Mouse (Mus musculus) ES-Bruce4 (cell line): ENCODE results near the gene Bcl7c. TPM values are rescaled to one million over a fixed set of nuclear protein-coding genes. Genes with fewer than 3 reads are reported as not detected.

Experiments used
- H3K27ac ChIP-seq: 2 replicates; pipeline ENCODE4 v1.5.1; 2012; ENCODE audit warnings: low read length, inconsistent platforms; ENCODE audit not compliant: insufficient read depth
- H3K27me3 ChIP-seq: 2 replicates; pipeline ENCODE4 v1.6.1; 2012; ENCODE audit warnings: mild to moderate bottlenecking, low read length, inconsistent platforms; ENCODE audit not compliant: control insufficient read depth, poor library complexity, insufficient read depth, severe bottlenecking
- H3K36me3 ChIP-seq: 2 replicates; pipeline ENCODE4 v1.6.1; 2012; ENCODE audit warnings: inconsistent platforms, mild to moderate bottlenecking, low read length, moderate library complexity; ENCODE audit not compliant: control insufficient read depth, poor library complexity, insufficient read depth, severe bottlenecking
- H3K4me1 ChIP-seq: one replicate; pipeline ENCODE4 v1.8.1; 2011; ENCODE audit warnings: low read length; ENCODE audit not compliant: control insufficient read depth, insufficient read depth
- H3K4me3 ChIP-seq: 2 replicates; pipeline ENCODE4 v1.5.1; 2011; ENCODE audit warnings: low read depth, mild to moderate bottlenecking, low read length
- H3K9ac ChIP-seq: 2 replicates; pipeline ENCODE4 v1.6.1; 2012; ENCODE audit warnings: low read depth, mild to moderate bottlenecking, inconsistent platforms; ENCODE audit not compliant: poor library complexity, severe bottlenecking
- H3K9me3 ChIP-seq: replicated peaks from 2 replicates; pipeline ENCODE4 v1.6.1; 2012; ENCODE audit warnings: mild to moderate bottlenecking, low read length, inconsistent platforms; ENCODE audit not compliant: control insufficient read depth, poor library complexity, insufficient read depth, severe bottlenecking
- CTCF ChIP-seq: IDR thresholded peaks from one replicate; pipeline ENCODE4 v1.8.1; 2011; ENCODE audit warnings: low read depth, low read length
- EP300 ChIP-seq: IDR thresholded peaks from 2 replicates; pipeline ENCODE4 v1.6.1; 2011; ENCODE audit warnings: low read depth, low read length; ENCODE audit not compliant: insufficient read depth
- POLR2A ChIP-seq: IDR thresholded peaks from one replicate; pipeline ENCODE4 v1.8.1; 2011; ENCODE audit warnings: low read length; ENCODE audit not compliant: insufficient read depth
- polyA plus RNA-seq: library from polyadenylated mRNA; stranded (reverse); fragments of >200 nt; gene quantifications from 2 replicates; pipeline ENCODE4 v1.2.4, GENCODE M21; 2011; ENCODE audit warnings: low read depth; ENCODE audit not compliant: missing spikeins, insufficient read depth, insufficient read length

The Bcl7c gene
- polyA plus RNA-seq, 1 experiment, result 49.8 TPM

DNA sequence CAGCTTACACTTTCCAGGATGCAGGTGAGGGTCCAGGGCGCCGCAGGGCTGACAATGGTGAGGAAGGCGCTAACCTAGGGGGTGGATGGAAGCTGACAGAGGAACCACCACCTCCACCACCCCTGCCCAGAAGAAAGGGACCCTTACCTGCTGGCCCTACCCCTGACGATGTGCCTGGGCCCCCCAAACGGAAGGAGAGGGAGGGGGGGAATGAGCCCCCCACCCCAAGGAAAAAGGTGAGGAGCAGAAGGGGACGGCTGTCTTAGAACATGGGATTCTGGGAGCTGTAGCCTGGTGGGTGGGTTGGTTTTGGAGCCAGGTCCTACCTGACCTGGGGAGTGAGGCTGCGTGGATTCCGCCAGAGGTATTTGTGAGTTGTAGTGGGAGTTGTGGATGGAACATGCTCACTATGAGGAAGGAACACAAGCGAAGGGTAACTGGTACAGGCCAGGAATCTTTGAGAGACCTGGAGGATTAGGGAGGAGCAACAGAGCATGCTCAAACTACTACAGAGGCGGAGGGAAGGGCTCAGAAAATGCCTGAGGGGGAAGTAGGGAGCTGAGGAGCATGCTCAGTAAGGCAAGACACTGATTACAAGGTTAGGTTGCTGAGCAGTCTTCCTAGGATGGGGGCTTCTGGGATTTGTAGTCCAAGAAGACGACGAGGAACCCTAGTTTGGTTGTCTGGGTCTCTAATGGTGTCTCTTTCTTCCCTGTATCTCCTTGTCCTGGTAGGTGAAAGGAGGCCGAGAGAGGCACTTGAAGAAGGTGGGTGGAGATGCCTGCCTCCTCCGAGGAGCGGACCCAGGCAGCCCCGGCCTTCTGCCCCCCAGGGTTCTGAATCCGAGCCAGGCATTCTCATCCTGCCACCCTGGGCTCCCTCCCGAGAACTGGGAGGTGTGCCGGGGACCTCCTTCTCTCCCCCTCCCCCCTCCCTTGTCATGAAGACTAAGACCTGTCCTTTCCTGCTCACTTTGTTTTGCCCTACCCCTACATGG is 41.7 kb upstream of the Bcl7c start:
- peaks cover 29% of the 10 kb centered on the region for H3K36me3 ChIP-seq
- H3K9me3 ChIP-seq, result no peaks in the 10 kb centered on the region
- TF ChIP-seq POLR2A (no peak), CTCF (no peak), EP300 (no peak)
- peak overlapping the region; percentile 27 for H3K4me3 ChIP-seq
- H3K4me1 ChIP-seq, result peaks cover 5% of the 10 kb centered on the region
- no peak overlapping the region for H3K9ac ChIP-seq
- 0 out of 2 replicates have a peak overlapping the region, but pooled peaks have one; percentile 13 for H3K27ac ChIP-seq
- H3K27me3 ChIP-seq, result no peaks in the 10 kb centered on the region

DNA sequence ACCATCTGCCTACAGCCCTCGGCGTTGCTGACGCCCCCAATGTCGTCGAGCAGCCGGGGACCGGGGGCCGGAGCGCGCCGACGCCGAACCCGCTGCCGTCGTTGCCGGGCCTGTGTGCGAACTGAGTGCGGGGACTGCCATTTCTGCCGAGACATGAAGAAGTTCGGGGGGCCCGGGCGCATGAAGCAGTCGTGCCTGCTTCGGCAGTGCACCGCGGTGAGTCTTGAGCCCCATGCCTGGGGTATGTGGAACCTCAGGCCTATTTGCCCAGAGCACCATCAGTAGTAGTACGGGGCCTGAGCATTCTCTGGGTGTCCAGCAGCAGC is 39.5 kb upstream of the Bcl7c start:
- TF ChIP-seq POLR2A (no peak), EP300 (no peak), CTCF (no peak)
- H3K27ac ChIP-seq, result no peak overlapping the region
- peaks cover 21% of the 10 kb centered on the region; the same call in 1 of the 2 replicates for H3K36me3 ChIP-seq
- peaks cover 5% of the 10 kb centered on the region for H3K4me1 ChIP-seq
- H3K27me3 ChIP-seq, result no peaks in the 10 kb centered on the region
- H3K9ac ChIP-seq, result peak overlapping the region; percentile 97
- H3K9me3 ChIP-seq, result no peaks in the 10 kb centered on the region
- peak overlapping the region; percentile 91 for H3K4me3 ChIP-seq

DNA sequence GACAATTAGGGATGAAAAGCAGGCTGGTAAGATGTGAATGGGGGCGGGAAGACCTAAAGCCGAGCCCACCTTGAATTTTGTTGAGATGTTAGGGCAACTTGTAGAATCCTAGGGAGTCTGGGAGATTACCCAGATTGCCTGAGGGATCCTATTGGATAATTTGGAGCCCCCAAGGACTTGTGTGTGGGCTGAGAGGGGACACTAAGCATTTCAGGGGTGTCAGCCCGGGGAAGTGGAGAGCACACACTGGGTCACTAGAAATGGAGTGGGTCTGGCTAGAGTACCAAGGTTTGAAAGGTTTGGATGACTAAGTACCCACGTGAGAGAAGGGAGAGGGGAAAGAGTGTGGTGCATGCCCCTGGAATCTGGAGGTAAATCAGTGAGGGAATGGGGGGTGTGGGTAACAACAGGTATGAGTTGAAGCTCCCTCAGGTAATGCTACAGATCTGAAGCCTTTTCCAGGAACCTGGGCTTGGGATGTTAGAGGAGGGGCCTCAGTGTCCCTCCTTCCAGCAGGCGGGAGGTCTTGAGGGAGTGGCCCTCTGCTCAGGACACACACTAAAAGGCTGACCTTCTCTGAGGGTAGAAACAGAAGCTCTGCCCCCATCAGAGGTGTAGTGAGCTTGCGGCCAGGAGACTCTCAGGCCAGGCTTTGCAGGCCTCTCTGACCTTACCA is 39.0 kb upstream of the Bcl7c start:
- TF ChIP-seq EP300 (no peak), CTCF (no peak), POLR2A (no peak)
- Histone ChIP-seq H3K36me3 (peaks cover 21% of the 10 kb centered on the region; the same call in 1 of the 2 replicates), H3K4me3 (peak overlapping the region; percentile 91), H3K4me1 (peaks cover 3% of the 10 kb centered on the region), H3K27me3 (no peaks in the 10 kb centered on the region), H3K9me3 (no peaks in the 10 kb centered on the region), H3K9ac (peak overlapping the region; percentile 97), H3K27ac (peak overlapping the region; percentile 81)

DNA sequence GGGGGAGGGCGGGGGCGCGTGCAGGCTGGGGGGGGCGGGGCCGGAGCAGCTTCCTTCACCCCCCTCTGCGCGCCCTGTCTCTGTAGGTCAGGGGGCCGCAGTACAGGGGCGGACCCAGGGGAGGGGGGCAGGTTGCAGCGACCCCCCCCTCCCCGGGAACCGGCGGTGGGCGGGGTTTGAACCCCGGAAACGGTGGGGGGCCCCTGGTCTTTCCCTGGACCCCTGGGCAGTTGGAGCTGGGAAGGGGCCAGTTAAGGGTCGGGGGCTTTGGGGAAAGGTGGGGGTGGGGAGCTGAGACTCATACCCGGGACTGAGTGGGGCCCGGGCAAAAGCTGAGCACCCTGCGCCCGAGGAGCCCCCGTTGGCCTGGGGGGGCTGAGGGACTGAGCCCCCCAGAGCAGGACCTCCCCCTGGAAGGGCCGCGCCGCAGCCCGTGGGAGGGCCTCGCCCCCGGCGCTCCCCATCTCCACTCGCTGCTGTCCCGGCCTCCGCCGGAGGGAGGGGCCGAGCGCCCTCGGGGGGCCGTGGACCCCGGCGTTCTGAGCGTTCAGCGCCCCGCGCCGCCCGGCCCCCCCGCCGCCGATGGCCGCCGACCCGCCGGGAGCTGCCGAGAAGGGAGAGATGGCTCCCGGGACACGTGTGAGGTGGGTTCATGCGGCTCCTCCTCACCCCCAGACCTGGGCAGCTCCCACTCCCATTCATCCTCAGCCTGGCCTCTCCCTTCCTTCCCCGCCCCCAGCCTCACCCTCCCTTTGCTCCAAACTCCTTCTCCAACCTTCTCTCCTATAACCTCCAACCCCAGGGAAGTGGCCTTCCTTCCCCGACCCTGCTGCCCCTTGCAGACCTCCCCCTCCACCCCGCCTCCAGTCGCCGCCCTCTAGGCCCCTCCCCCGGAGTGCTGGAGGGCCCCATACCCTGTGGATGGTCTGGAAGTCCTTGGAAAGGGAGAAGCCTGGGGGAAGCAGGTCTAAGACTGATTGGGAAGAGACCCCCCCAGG is 38.1 kb upstream of the Bcl7c start:
- Histone ChIP-seq H3K27ac (peak overlapping the region; percentile 81), H3K27me3 (no peaks in the 10 kb centered on the region), H3K9me3 (no peaks in the 10 kb centered on the region), H3K4me3 (peak overlapping the region; percentile 91), H3K4me1 (peaks cover 2% of the 10 kb centered on the region), H3K36me3 (peaks cover 16% of the 10 kb centered on the region; the same call in 1 of the 2 replicates), H3K9ac (peak overlapping the region; percentile 97)
- no peak for TF ChIP-seq EP300
- TF ChIP-seq POLR2A, result peak; percentile 30

DNA sequence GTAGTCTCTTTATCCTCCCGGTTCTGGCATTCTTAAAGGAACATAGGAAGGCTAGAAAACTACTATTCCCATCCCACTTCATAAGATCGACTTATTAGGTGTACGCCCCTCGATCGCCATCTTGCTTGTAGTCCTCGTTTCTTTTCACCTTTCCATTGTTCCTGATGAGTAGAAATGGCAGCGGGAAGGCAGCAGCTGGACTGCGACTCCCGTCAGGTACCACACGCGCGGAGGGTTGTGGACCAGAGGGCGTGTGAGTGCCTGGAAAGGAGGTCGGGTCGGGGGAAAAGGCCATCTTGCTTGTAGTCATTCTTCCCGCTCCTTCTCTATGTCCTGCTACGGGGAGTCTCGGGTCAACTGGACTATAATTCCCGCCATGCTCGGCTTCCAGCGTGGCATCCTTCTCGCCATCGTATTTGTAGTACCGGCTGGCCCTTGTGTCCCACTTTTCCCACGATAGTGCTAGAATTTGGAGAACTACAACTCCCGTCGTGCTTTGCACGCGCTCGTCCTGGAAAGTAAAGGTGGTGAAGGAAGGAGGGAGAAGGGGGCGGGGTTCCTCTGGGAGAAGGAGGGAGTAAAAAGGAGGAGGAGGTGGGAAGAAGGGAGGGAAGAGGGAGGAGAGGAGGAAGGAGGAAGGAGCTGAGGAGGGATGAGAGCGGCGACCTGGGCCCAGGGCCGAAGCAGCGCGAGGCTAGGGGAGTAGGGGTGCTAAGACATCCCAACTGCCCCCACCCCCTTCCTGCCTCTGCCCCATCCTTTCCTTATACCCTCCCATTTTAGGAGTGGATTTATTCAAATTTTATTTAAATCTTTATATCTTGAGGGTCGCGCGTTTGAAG is 37.1 kb upstream of the Bcl7c start:
- H3K27ac ChIP-seq, result peak overlapping the region; percentile 13
- peak overlapping the region; percentile 97 for H3K9ac ChIP-seq
- TF ChIP-seq EP300 (no peak), POLR2A (peak; percentile 27)
- no peaks in the 10 kb centered on the region for H3K9me3 ChIP-seq
- no peaks in the 10 kb centered on the region for H3K4me1 ChIP-seq
- H3K36me3 ChIP-seq, result 0 out of 2 replicates have a peak, but pooled peaks cover 10% of the 10 kb centered on the region
- no peaks in the 10 kb centered on the region for H3K27me3 ChIP-seq
- peak overlapping the region; percentile 86 for H3K4me3 ChIP-seq
